Mouse (Mus musculus) liver, adult (tissue): ENCODE results near the gene Synpo2.

Source experiments
- GATA4 ChIP-seq: IDR thresholded peaks from 2 replicates; pipeline ENCODE4 v1.6.1; 2014; ENCODE audit warnings: mild to moderate bottlenecking, low read length; ENCODE audit not compliant: insufficient replicate concordance

Gene Synpo2

GRCm38 (mm10) chr3:123185238-123185925, 50.6 kb downstream of the Synpo2 start:
- no peak for TF ChIP-seq GATA4

GRCm38 (mm10) chr3:123184281-123184680, 51.7 kb downstream of the Synpo2 start:
- TF ChIP-seq GATA4 = no peak

- TF ChIP-seq GATA4 = no peak
These were observed 56.4 kb downstream of the Synpo2 start for GRCm38 (mm10) chr3:123179508-123179907.

DNA sequence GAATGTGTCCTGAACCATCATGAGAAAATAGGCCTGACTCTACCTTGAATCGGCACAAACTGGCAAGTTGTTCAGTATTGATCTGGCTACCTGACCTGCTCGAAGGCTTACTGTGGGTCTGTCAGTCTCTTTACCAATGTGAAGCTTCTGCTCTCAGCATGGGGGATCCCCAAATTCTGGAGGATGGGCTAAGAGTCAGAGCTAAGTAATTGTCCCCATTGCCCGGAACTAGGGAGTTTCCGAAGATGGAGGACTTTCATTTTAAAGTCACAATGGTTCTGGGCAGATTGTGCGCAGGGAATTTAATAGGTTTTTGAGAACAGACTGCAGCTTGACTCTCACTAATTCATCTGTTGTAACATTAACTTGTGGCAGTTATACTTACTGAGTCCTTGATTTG, 56.9 kb downstream of the Synpo2 start:
- TF ChIP-seq GATA4 = no peak

DNA sequence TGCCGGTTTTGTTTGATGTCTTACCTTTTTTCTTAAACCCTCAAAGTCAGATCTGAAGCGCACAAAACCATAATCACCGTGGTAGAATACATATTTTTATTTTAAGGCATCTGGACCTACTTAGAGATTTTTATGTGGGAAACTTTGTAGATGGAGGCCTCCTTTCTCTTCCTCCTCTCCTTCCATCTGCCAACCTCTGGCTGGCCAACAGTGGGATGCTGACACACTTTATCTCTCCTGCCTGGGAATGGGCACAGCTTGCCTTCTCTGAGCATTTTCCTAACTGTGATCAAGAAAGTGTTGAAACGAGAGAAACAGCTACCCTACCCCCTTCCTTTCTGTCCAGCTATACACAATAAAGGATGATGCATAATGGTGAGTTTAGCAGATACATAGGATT, 57.5 kb downstream of the Synpo2 start:
- TF ChIP-seq GATA4 = no peak

DNA sequence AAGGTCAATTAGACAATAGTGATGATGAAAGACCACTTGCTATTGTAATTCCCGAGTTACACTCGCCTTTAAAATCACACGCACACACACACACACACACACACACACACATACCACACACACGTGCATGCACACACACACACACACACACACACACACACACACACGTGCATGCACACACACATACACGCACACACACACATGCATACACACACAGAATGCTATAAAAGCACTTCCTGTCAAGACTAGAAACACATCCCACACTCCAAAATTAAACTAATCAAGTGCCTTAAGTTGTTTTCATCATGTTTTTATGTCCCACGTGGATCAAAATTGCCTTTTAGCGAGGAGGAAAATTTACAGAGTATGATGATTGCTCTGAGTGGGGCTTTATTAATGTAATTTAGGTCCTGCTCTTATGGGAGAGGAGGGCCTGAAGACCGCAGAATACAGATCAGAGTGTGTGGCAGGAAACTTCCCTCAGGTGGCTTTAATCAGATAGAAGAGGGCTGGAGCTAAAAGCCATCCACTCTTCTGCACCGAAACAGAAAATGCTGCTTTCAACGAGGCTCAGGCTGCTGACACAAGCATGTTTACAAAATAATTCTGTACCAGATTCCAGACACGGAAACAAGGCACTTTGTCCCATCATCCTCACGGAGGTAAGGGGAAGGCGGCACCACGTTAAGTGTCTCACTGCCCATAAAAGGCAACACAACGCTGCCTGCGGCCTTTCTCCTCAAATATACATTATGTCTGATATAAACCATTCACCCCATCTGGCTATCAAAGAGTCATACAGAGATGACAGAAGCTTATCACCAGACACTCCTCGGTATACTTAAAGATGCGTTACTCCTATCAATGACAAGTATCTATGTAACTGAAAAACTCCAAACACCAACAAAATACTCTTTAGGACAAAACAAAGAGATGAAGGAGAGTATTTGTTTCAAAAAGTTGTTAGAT, 59.3 kb downstream of the Synpo2 start:
- TF ChIP-seq GATA4 = no peak

DNA sequence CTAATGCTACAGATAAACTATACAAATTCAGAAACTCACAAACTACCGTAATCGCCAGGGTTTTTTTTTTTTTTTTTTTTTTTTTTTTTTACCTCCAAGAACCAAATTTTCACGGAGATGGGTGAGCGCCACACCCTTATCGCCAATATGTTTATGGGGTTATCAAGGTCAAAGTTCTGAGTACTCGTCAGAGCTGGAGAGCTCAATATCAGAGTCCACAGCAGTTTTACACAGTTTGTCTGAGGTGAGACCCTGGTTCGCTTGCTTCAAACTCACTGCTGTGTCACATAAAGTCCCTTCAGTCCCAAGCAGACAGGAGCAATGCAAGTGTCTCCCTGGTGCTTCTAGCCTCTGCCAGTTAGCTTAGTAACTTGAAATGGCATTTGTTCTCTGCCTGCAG, 60.8 kb downstream of the Synpo2 start:
- no peak for TF ChIP-seq GATA4

- TF ChIP-seq GATA4 = no peak
These were observed 61.6 kb downstream of the Synpo2 start for GRCm38 (mm10) chr3:123174379-123174697.

DNA sequence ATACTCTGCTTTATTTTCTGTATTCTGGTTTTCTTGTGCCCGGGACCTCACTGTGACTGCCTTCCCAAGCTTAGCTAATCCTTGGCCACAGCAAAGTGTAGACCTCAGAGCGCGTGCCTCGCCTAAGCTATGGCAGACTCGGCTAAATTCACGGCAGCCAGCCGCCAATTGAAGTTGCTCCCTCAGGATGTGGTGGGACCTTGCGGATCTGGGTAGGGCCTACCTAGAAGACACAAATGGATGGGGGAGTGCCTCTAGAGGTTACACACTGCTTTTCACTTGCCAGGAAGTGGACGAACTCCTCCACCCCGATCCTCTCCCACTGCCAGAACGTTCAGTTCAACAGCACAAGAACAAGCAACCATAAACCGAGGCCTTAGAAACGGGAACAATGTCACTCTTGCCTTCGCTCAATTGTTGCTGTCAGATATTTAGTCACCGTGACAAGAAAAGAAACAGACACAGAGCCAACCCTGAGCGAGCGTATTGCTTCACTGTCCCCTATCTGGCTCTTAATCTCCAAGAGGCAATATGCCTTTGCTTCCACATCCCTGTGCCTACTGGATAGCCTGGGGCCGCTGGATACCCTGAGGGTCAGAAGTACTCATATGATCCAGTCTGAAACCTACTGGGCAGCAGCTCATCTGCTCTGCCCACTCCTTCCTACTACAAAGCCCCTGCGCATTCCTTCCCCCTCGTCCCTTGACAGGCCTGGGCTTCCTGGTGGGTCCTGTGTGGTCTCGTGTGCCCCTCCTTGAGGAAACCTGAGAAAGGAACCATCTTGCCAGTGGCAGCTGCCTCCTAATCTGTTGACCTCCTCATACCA, 62.2 kb downstream of the Synpo2 start:
- no peak for TF ChIP-seq GATA4

- no peak for TF ChIP-seq GATA4
These were observed 63.8 kb downstream of the Synpo2 start for GRCm38 (mm10) chr3:123172151-123172550.

- no peak for TF ChIP-seq GATA4
These were observed 66.6 kb downstream of the Synpo2 start for GRCm38 (mm10) chr3:123169398-123169797.

DNA sequence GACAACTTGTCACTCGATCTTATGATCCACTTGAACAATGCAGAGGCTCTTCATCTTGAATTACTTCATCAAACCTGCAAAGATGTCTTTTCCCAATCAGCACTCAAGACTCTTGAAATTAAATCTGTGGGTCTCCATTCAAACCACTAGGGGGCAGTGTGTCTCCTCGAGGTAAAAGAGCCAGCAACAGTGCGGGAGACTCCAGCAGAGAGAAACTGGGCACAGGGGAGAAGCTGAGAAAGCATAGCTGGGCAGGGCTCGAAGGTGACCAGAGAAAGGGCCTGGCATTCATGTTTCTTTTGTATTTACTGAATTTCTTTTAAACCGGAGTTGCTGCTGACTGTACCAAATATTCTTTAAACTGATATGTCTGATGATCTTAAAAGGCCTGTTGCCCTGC, 67.1 kb downstream of the Synpo2 start:
- no peak for TF ChIP-seq GATA4

DNA sequence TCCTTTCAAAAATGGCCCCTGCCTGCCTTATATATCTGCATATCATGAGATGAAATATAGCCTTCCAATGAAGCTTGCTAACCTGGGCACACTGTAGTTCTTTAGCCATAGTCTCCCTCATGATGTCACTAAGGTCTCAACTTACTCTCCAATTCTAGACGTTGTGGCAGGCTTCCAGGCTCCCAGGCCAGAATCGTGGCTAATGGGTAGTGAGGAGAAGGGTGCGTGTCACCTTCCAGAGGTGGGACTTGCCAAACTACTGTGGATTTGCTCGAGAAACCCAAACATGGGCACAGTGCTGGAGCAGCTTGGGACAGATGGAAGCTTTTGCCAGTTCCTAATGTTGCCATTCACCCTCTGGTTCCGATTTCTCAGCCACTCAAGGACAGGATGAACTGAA, 69.5 kb downstream of the Synpo2 start:
- TF ChIP-seq GATA4 = no peak

DNA sequence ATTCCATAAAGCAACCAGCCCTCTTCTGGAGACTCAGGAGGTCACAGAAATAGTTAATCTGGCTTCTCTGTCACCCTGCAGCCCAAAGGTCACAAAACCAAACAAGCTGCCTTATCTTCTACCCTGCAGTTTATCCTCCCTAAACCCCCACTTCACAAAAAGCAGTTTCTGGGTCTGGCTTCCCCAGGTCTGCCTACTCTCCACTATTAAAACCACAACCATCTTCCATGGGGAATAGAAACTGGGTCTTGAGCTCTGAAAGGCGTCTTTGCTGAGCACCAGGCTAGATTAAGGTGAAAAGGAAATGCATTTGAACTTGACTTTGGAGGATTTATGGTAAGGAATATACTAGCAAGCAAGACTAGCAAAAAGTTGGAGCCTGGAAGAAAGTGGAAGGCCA, 71.8 kb downstream of the Synpo2 start:
- TF ChIP-seq GATA4 = no peak

- no peak for TF ChIP-seq GATA4
These were observed 72.8 kb downstream of the Synpo2 start for GRCm38 (mm10) chr3:123163192-123163523.

- TF ChIP-seq GATA4 = no peak
These were observed 73.4 kb downstream of the Synpo2 start for GRCm38 (mm10) chr3:123162289-123163191.
